21 mouse cellular contexts compared by ENCODE assay signal in the genomic region with DNA sequence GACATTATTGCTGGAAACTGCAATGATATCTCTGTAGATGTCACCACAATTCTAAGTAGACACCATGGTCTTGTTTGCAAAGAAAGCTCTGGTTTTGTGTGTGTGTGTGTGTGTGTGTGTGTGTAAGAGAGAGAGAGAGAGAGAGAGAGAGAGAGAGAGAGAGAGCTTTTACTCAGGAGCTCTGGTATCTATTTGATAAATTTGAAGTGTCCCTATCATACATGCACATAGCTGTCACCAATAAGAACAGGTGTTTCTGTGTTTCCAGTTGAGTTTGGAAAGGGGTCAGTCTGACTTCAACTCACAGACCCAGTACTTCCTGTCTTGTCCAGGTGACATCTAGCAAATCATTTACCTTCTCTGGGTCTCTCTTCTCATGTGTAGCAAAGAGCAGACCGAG.
DNase-seq lines count a peak whose midpoint lies in the region; ATAC-seq lines count a peak whose summit lies in the region.
"Had no signal": no experiment of that assay in that cellular context is flagged by ENCODE, and none has a peak within 500 bp of the region (broad histone marks: within the 10 kb centered on the region; RNA-seq: fewer than 3 reads in every experiment).

No protein-coding gene starts in this region.

- peak overlapping the region; percentile 12; the same call in 1 of the 2 replicates for H3K27ac ChIP-seq in heart, embryonic 11.5 days (ENCODE audit: low read depth, low read length)
- H3K27ac ChIP-seq in liver, embryonic 11.5 days (ENCODE audit: low read depth, low read length), result peak overlapping the region; percentile 14
- peak overlapping the region; percentile 91 for H3K27ac ChIP-seq in liver, embryonic 15.5 days (replicated peaks)
- no peak overlapping the region for H3K27ac ChIP-seq in kidney, embryonic 16.5 days (ENCODE audit: low read length)
- H3K27ac ChIP-seq: forebrain, embryonic 15.5 days; hindbrain, embryonic 13.5 days; limb, embryonic 10.5 days; macrophage; midbrain, embryonic 13.5 days had no signal

- H3K4me3 ChIP-seq in heart, embryonic 11.5 days (ENCODE audit: low read depth, low read length), result no peak overlapping the region
- no peak overlapping the region for H3K4me3 ChIP-seq in liver, embryonic 11.5 days (ENCODE audit: low read depth, low read length)
- peak overlapping the region; percentile 38 for H3K4me3 ChIP-seq in liver, embryonic 15.5 days (replicated peaks)
- no peak overlapping the region for H3K4me3 ChIP-seq in kidney, embryonic 16.5 days (ENCODE audit: low read length)
- H3K4me3 ChIP-seq: forebrain, embryonic 15.5 days; hindbrain, embryonic 13.5 days; limb, embryonic 10.5 days; midbrain, embryonic 13.5 days had no signal

- peak overlapping the region; percentile 24; the same call in 1 of the 2 replicates for H3K4me2 ChIP-seq in heart, embryonic 11.5 days
- peak overlapping the region; percentile 42 for H3K4me2 ChIP-seq in liver, embryonic 11.5 days
- peak overlapping the region; percentile 66 for H3K4me2 ChIP-seq in liver, embryonic 15.5 days
- H3K4me2 ChIP-seq in kidney, embryonic 16.5 days (replicated peaks; ENCODE audit: low read depth, low read length), result no peak overlapping the region
- H3K4me2 ChIP-seq: forebrain, embryonic 15.5 days; hindbrain, embryonic 13.5 days; midbrain, embryonic 13.5 days had no signal

- no peaks in the 10 kb centered on the region for H3K9me3 ChIP-seq in heart, embryonic 11.5 days (replicated peaks; ENCODE audit: control insufficient read depth, low read length)
- no peaks in the 10 kb centered on the region for H3K9me3 ChIP-seq in liver, embryonic 11.5 days (ENCODE audit: control insufficient read depth, low read length)
- H3K9me3 ChIP-seq in liver, embryonic 15.5 days (replicated peaks), result no peaks in the 10 kb centered on the region
- H3K9me3 ChIP-seq in kidney, embryonic 16.5 days (ENCODE audit: low read length), result no peaks in the 10 kb centered on the region
- H3K9me3 ChIP-seq: forebrain, embryonic 15.5 days; hindbrain, embryonic 13.5 days; limb, embryonic 10.5 days; midbrain, embryonic 13.5 days had no signal

- H3K9ac ChIP-seq in heart, embryonic 11.5 days (ENCODE audit: low read depth, low read length), result no peak overlapping the region
- no peak overlapping the region for H3K9ac ChIP-seq in liver, embryonic 11.5 days (ENCODE audit: low read depth, low read length)
- H3K9ac ChIP-seq in liver, embryonic 15.5 days, result peak overlapping the region; percentile 24; the same call in 1 of the 2 replicates
- H3K9ac ChIP-seq in kidney, embryonic 16.5 days (replicated peaks; ENCODE audit: low read length), result no peak overlapping the region
- H3K9ac ChIP-seq: forebrain, embryonic 15.5 days; hindbrain, embryonic 13.5 days; midbrain, embryonic 13.5 days had no signal

- DNase-seq in heart, adult 18-20 months, result no peak
- DNase-seq in liver, embryonic 11.5 days (ENCODE audit: low spot score), result no peak
- DNase-seq in liver, result no peak
- DNase-seq in layer of hippocampus, postnatal 25 days (ENCODE audit: extremely low spot score in 1 of 2, low spot score in 1 of 2), result no peak
- DNase-seq: adrenal gland, postnatal 25 days; cerebellum, adult 2 months; cerebellum, postnatal 36 days; gastrocnemius, postnatal 14 days; kidney, postnatal 10 days; lung, adult 2 months; thymus, postnatal 36 days had no signal

- no peak for ATAC-seq in heart, embryonic 11.5 days (replicated peaks; ENCODE audit: insufficient number of reproducible peaks, low FRiP score, low TSS enrichment)
- peak; percentile 60 for ATAC-seq in liver, embryonic 11.5 days (replicated peaks; ENCODE audit: low FRiP score)
- ATAC-seq in erythroblast, adult 5-6 weeks (replicated peaks; ENCODE audit: low FRiP score, poor library complexity, severe bottlenecking), result peak; percentile 32; the same call in 1 of the 2 replicates
- peak; percentile 78 for ATAC-seq in liver, embryonic 15.5 days (ENCODE audit: insufficient read depth)
- no peak for ATAC-seq in kidney, embryonic 16.5 days (ENCODE audit: low FRiP score, low TSS enrichment)
- ATAC-seq: forebrain, embryonic 15.5 days had no signal

- H3K27me3 ChIP-seq in heart, embryonic 11.5 days (ENCODE audit: control insufficient read depth, insufficient read depth, low read length), result no peaks in the 10 kb centered on the region
- H3K27me3 ChIP-seq in liver, embryonic 11.5 days (replicated peaks; ENCODE audit: control insufficient read depth, insufficient read depth, low read length), result no peaks in the 10 kb centered on the region
- no peaks in the 10 kb centered on the region for H3K27me3 ChIP-seq in liver, embryonic 15.5 days
- H3K27me3 ChIP-seq in kidney, embryonic 16.5 days (ENCODE audit: insufficient read depth, low read length), result no peaks in the 10 kb centered on the region
- H3K27me3 ChIP-seq: CH12.LX; forebrain, embryonic 15.5 days; hindbrain, embryonic 13.5 days; midbrain, embryonic 13.5 days had no signal

- WGBS in heart, embryonic 11.5 days (ENCODE audit: insufficient replicate concordance), result 87% methylated on average over 1 of the region's 1 CpGs
- WGBS in liver, embryonic 11.5 days, result 65% methylated on average over 1 of the region's 1 CpGs
- 74% methylated on average over 1 of the region's 1 CpGs for WGBS in liver, embryonic 15.5 days (ENCODE audit: insufficient replicate concordance)
- WGBS in kidney, embryonic 16.5 days, result 53% methylated on average over 1 of the region's 1 CpGs

- H3K4me1 ChIP-seq in heart, embryonic 11.5 days (ENCODE audit: control insufficient read depth, insufficient read depth, low read length), result peaks cover 11% of the 10 kb centered on the region; the same call in 1 of the 2 replicates
- peaks cover 28% of the 10 kb centered on the region for H3K4me1 ChIP-seq in liver, embryonic 11.5 days (replicated peaks; ENCODE audit: control insufficient read depth, insufficient read depth, low read length)
- peaks cover 52% of the 10 kb centered on the region for H3K4me1 ChIP-seq in liver, embryonic 15.5 days (replicated peaks)
- H3K4me1 ChIP-seq in kidney, embryonic 16.5 days (ENCODE audit: insufficient read depth, low read length), result peaks cover 10% of the 10 kb centered on the region

- H3K36me3 ChIP-seq in heart, embryonic 11.5 days (ENCODE audit: control insufficient read depth, insufficient read depth, low read length), result no peaks in the 10 kb centered on the region
- no peaks in the 10 kb centered on the region for H3K36me3 ChIP-seq in liver, embryonic 11.5 days (ENCODE audit: control insufficient read depth, insufficient read depth, low read length)
- H3K36me3 ChIP-seq in liver, embryonic 15.5 days (replicated peaks), result no peaks in the 10 kb centered on the region
- H3K36me3 ChIP-seq in kidney, embryonic 16.5 days (ENCODE audit: insufficient read depth, low read length), result no peaks in the 10 kb centered on the region
- H3K36me3 ChIP-seq: forebrain, embryonic 15.5 days; hindbrain, embryonic 13.5 days; limb, embryonic 10.5 days; midbrain, embryonic 13.5 days had no signal

Comparison
In these comparisons a context has a peak if more than half of its experiments do, and no peak if none do; other contexts are left out.
1. ATAC-seq: peak in liver, embryonic 11.5 days (single experiment), erythroblast, adult 5-6 weeks (single experiment) and liver, embryonic 15.5 days (single experiment); none in heart, embryonic 11.5 days (single experiment) and kidney, embryonic 16.5 days (single experiment).